Mouse (Mus musculus) stomach, postnatal 0 days (tissue): ENCODE measurements around the gene Fntb. TPM values are rescaled to one million over a fixed set of nuclear protein-coding genes. Genes with fewer than 3 reads are reported as not detected.
A peak's percentile ranks its signal among the peaks of the same experiment; 100 is the strongest.

Experiments
- ATAC-seq: fragments of 200-750 bp; cut with Nextera tagmentation; 2 replicates; pipeline ENCODE4 v1.8.0; 2017; ENCODE audit not compliant: low FRiP score, low TSS enrichment
- DNase-seq: peaks from one replicate; pipeline ENCODE4 v3.0.0-alpha.2; 2016; ENCODE audit warnings: low spot score
- H3K27ac ChIP-seq: fragments of 300-500 bp; sonication (generic); replicated peaks from 2 replicates; pipeline ENCODE4 v1.5.1; 2014; ENCODE audit warnings: mild to moderate bottlenecking, control low read depth
- H3K27me3 ChIP-seq: fragments of 300-500 bp; sonication (generic); 2 replicates; pipeline ENCODE4 v1.6.1; 2014; ENCODE audit warnings: low read length; ENCODE audit not compliant: control insufficient read depth, insufficient read depth
- H3K36me3 ChIP-seq: fragments of 300-500 bp; sonication (generic); 2 replicates; pipeline ENCODE4 v1.6.1; 2014; ENCODE audit warnings: low read length, mixed read lengths; ENCODE audit not compliant: control insufficient read depth, insufficient read depth
- H3K4me1 ChIP-seq: fragments of 300-500 bp; sonication (generic); replicated peaks from 2 replicates; pipeline ENCODE4 v1.6.1; 2014; ENCODE audit warnings: antibody characterized with exemption; ENCODE audit not compliant: control insufficient read depth, insufficient read depth
- H3K4me2 ChIP-seq: fragments of 300-500 bp; sonication (generic); replicated peaks from 2 replicates; pipeline ENCODE4 v1.6.1; 2014; ENCODE audit warnings: low read depth, mild to moderate bottlenecking, control low read depth, moderate library complexity
- H3K4me3 ChIP-seq: fragments of 300-500 bp; sonication (generic); 2 replicates; pipeline ENCODE4 v1.5.1; 2014; ENCODE audit warnings: low read depth, low read length, control low read depth
- H3K9ac ChIP-seq: fragments of 300-500 bp; sonication (generic); 2 replicates; pipeline ENCODE4 v1.6.1; 2014; ENCODE audit warnings: mild to moderate bottlenecking, low read length, control low read depth, mixed read lengths
- H3K9me3 ChIP-seq: fragments of 300-500 bp; sonication (generic); 2 replicates; pipeline ENCODE4 v1.6.1; 2016; ENCODE audit warnings: low read length; ENCODE audit not compliant: control insufficient read depth
- CTCF ChIP-seq: IDR thresholded peaks from 2 replicates; pipeline ENCODE4 v1.5.1; 2016; ENCODE audit warnings: antibody characterized with exemption, low read depth, mild to moderate bottlenecking, moderate library complexity
- EP300 ChIP-seq: optimal IDR thresholded peaks from 2 replicates; pipeline ENCODE3; 2016; ENCODE audit warnings: antibody characterized with exemption
- WGBS: fragments of 180-500 bp; shearing (Covaris S2); extraction: QIAGEN DNeasy Blood & Tissue Kit; methylation state at CpG from one replicate; pipeline ENCODE4 v1.1.7; 2014; 5-methylcytosine and 5-hydroxymethylcytosine counted together
- polyA plus RNA-seq: library from polyadenylated mRNA; unstranded; fragments of >200 nt; fragmentation: Nextera tagmentation; extraction: Ambion mirVana; gene quantifications from 2 replicates; pipeline ENCODE4 v1.2.1, GENCODE M21; 2015

Gene Fntb
- polyA plus RNA-seq, 1 experiment from 2014 or later = 22.4 TPM

DNA sequence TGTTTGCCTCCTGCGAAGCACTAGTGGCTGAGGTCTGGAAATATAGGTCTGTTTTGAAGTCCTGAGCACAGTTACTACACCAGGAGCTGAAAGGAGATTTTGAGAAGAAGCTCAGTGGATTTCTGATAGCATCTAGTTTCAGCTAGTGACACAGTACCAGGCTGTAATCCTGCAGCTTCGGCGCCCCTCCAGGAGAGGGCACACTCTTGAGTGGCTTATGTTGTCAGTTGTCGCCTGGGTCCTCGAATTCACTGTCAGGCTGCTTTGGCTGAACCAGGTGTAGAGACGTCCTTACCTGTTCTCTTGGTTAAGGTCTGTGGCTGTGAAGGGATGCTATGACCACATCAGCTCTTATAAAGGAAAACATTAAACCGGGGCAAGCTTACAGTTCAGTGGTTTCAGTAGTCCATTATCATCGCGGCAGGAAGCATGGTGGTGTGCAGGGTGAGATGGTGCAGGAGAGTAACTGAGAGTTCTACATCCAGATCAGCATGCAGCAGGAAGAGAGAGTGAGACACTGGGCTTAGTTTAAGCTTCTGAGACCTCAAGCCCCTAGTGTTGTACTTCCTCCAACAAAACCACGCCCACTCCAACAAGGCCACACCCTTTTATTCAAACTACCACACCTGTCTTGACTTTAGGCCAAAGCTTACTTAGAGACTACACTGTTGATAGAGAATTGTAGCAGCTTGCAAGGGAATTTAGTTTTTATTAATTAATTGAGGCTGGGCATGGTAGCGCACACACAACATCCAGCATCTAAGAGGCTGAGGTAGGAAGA, 124.2 kb downstream of the Fntb start:
- H3K4me3 ChIP-seq = no peak overlapping the region
- H3K36me3 ChIP-seq = peaks cover 5% of the 10 kb centered on the region; the same call in 1 of the 2 replicates
- TF ChIP-seq CTCF (peak; percentile 44), EP300 (no peak)
- no peak overlapping the region for H3K4me2 ChIP-seq
- H3K9ac ChIP-seq = no peak overlapping the region
- peak; percentile 38 for DNase-seq
- H3K27ac ChIP-seq = no peak overlapping the region
- no peaks in the 10 kb centered on the region for H3K4me1 ChIP-seq
- ATAC-seq = peak; percentile 55; the same call in 1 of the 2 replicates
- no peaks in the 10 kb centered on the region for H3K27me3 ChIP-seq
- no peaks in the 10 kb centered on the region for H3K9me3 ChIP-seq
- 84% methylated on average over 11 of the region's 11 CpGs for WGBS

DNA sequence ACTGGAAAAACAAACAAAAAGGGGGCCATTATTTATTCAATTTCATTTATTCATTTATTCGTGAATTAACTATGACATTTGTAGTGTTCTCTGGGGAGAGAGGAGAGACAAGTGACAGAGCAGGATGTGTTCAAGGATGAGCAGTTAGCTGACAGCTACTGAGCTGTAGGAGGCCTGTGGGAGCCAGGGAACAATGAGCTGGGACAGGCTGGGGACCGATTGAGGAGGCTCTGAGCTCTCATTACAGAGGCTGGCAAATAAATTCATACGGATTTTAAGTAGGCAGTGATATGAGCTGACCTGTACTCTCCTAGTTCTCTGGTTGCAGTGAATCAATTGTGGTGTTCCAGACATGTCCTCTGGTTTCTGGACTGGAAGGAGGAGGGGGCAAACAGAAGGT, 125.8 kb downstream of the Fntb start:
- DNase-seq (no peak), ATAC-seq (no peak)
- Histone ChIP-seq H3K4me2 (no peak overlapping the region), H3K4me3 (no peak overlapping the region), H3K9me3 (no peaks in the 10 kb centered on the region), H3K36me3 (peaks cover 5% of the 10 kb centered on the region; the same call in 1 of the 2 replicates), H3K9ac (no peak overlapping the region), H3K27ac (no peak overlapping the region), H3K4me1 (no peaks in the 10 kb centered on the region), H3K27me3 (no peaks in the 10 kb centered on the region)
- TF ChIP-seq CTCF = no peak
- no peak for TF ChIP-seq EP300
- 82% methylated on average over 3 of the region's 3 CpGs for WGBS

DNA sequence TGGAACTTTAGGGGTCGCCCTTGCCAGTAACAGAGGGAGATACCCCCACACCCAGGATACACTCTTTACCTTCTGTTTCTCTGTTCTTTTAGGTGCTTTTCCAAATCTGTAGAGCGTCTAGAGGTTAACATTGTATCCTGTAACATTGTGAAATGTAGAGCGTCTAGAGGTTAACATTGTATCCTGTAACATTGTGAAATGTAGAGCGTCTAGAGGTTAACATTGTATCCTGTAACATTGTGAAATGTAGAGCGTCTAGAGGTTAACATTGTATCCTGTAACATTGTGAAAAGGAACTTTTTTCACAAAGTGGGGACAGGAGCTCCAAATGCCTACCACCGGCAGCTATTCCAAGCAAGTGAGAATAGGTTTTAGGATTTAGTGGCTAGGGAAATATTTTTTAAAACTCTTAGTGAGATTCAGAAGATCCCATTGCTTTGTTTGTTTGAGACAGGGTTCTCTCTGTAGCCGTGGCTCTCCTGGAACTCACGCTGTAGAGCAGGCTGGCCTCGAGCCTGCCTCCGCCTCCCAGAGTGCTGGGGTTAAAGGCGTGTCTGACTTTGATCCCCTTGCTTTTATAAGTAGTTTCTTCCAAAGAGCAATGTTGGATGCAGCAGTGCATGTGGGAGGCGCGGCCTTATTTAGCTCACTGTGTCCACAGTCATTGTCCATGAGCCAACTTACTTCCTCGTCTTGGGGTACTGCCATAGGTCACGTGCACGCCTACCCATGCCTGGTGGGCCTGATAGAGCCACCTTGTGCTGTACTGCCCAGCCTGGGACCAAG, 127.7 kb downstream of the Fntb start:
- DNase-seq = no peak
- TF ChIP-seq EP300 (no peak), CTCF (no peak)
- Histone ChIP-seq H3K27ac (no peak overlapping the region), H3K4me3 (no peak overlapping the region), H3K36me3 (peaks cover 5% of the 10 kb centered on the region; the same call in 1 of the 2 replicates), H3K4me2 (no peak overlapping the region), H3K9me3 (no peaks in the 10 kb centered on the region), H3K27me3 (no peaks in the 10 kb centered on the region), H3K4me1 (no peaks in the 10 kb centered on the region), H3K9ac (no peak overlapping the region)
- ATAC-seq = peak; percentile 39; the same call in 1 of the 2 replicates
- 84% methylated on average over 16 of the region's 16 CpGs for WGBS

DNA sequence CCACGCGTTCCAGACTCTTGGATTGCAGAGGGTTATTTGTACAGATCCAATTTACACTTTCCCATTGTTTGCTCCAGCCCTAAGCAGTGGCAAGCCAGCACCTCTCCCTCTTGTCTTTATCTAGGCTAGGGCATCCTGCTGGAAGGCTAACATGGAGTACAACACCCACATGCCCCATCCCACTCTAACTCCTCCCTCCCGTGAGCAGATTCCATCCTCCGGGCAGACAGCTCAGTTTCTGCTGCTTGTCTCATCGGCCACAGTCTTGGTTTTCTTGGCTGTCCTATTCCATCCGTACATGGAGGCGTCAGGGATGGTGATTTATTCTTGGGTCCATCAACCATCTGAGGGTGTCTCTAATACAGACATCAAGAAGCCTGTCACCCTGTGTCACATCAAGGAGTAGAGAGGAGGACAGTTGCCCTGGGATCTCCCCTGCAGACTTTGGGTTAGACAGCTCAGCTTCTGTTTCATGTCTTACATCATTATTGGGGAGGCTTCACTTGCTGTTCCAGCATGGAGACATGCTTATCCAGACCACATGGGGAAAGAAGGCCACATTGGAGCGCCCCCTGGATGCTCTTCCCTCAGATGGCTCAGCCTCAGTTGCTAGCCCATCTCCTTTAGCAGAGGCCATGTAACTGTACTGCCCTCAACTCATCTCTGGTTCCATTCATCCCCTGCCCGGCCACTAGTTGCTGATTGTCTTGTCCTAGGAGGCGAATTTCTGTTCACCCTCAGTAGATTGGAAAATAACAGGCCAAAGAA, 129.6 kb downstream of the Fntb start:
- 79% methylated on average over 10 of the region's 10 CpGs for WGBS

DNA sequence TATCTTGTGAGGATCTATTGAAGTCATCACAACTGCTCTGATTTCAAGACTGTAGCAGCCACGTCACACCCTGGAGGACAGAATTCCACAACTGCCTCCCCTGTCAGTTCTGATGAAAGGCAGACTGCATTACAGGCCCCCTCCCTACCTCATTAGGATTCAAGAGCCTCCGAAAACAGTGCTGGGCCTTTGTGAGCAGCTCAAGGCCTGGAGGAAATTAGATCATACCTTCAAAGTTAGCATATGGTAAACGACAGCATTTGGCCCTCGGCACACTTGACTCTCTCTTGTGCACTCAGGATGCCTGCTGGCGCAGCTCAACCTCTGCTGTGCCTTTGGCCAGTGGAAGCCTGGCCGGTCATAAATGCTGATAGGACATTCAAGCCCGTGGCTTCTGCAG, 130.4 kb downstream of the Fntb start:
- no peak overlapping the region for H3K4me2 ChIP-seq
- WGBS = 56% methylated on average over 7 of the region's 7 CpGs

More for the DNA sequence above, 129.6 kb downstream of the Fntb start:
- no peak for TF ChIP-seq EP300
- peak; percentile 24; the same call in 1 of the 2 replicates for TF ChIP-seq CTCF
- no peaks in the 10 kb centered on the region for H3K27me3 ChIP-seq
- H3K4me2 ChIP-seq = no peak overlapping the region
- no peak overlapping the region for H3K4me3 ChIP-seq
- H3K9me3 ChIP-seq = no peaks in the 10 kb centered on the region
- H3K9ac ChIP-seq = no peak overlapping the region
- DNase-seq = no peak
- peaks cover 5% of the 10 kb centered on the region; the same call in 1 of the 2 replicates for H3K36me3 ChIP-seq
- no peak for ATAC-seq
- H3K4me1 ChIP-seq = no peaks in the 10 kb centered on the region
- no peak overlapping the region for H3K27ac ChIP-seq

More for the DNA sequence above, 130.4 kb downstream of the Fntb start:
- H3K27me3 ChIP-seq = no peaks in the 10 kb centered on the region
- ATAC-seq (peak; percentile 49; the same call in 1 of the 2 replicates), DNase-seq (no peak)
- no peak overlapping the region for H3K27ac ChIP-seq
- TF ChIP-seq EP300 (no peak), CTCF (no peak)
- no peaks in the 10 kb centered on the region for H3K9me3 ChIP-seq
- H3K4me1 ChIP-seq = no peaks in the 10 kb centered on the region
- H3K4me3 ChIP-seq = no peak overlapping the region
- H3K36me3 ChIP-seq = 0 out of 2 replicates have a peak, but pooled peaks cover under 1% of the 10 kb centered on the region
- H3K9ac ChIP-seq = no peak overlapping the region
